Mouse (Mus musculus) inflammation-experienced regulatory T-cells (primary cell): ENCODE results near the gene Trem2. TPM values are rescaled to one million over a fixed set of nuclear protein-coding genes. Genes with fewer than 3 reads are reported as not detected.

Experiments
- polyA plus RNA-seq, 2 experiments: library from polyadenylated mRNA; unstranded; fragments of 100-300 nt; shearing (Covaris generic); gene quantifications; one replicate each; pipeline ENCODE4 v1.2.1; 2017

Gene Trem2
- polyA plus RNA-seq, result not detected

DNA sequence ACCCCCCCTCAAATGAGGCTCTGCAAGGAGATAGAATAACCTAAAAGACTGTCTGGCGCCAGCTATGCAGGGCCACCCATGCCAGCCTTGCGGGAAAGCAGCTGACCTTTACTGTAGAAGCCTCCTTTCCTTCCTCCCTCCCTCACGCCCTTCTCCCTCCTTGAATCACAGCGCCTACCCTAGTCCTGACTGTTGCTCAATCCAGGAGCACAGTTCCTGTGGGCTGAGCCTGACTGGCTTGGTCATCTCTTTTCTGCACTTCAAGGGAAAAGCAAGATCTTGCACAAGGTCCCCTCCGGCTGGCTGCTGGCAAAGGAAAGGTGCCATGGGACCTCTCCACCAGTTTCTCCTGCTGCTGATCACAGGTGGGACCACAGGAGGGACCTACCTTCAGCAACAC is at the start of gene Trem2:
TSS of gene Trem2 (plus strand) at position 171 of the 400 bp plus-strand sequence.

DNA sequence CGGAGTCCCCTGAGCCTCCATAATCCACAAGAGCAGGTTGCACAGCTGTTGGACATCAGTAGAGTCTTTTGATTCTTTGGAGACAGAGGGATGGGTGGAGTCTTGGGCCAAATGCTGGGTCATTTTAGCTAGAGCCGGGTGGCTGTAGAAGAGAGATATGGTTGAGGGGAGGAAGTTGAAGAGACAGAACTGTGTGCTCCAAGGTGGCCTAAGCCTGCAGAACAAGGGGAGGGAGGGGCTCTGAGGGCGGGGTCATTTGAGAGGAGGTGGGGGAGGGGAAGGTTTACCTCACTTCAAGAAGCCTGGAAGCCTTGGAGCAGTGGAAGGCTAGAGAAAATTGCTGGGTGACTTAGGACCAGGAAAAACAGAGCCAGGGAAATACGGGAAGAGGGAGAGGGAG is 47.0 kb upstream of the Trem2 start, which contains the start of gene Treml2:
TSS of gene Treml2 (plus strand) at position 296 of the 400 bp plus-strand sequence.

DNA sequence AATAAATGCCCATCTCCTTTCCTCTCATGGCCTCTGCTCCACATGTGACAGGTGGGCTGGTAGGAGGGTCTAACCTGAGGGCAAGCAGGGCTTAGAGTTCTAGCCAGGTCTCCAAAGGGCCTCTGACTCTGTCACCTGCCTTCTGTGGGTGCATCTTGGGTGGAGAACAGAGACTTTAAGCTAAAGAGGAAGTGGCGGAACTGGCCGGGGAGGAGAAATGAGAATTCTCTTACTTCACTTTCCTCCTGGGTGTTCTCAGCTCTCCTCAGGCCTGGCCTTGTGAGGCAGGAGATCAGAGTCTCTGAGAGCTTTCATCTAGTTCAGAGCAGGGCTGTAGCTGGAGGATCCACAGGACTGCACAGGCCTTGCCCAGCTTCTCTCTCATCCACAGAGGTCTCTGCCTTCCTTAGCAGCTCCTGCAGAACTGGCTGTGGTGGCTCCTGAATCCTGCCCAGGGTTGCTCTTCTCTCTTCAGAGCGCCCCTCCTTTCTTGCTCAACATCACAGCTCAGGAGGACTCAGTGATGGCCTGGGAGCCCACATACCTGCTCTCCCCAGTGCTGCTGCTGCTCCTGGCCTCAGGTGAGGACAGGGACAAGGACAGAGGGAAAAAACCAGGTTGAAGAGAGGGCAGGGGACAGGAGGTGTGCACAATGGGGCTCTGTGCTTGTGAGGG is 30.2 kb upstream of the Trem2 start, which contains the start of gene B430306N03Rik:
TSS of gene B430306N03Rik (plus strand) at position 237 of the 675 bp plus-strand sequence.

DNA sequence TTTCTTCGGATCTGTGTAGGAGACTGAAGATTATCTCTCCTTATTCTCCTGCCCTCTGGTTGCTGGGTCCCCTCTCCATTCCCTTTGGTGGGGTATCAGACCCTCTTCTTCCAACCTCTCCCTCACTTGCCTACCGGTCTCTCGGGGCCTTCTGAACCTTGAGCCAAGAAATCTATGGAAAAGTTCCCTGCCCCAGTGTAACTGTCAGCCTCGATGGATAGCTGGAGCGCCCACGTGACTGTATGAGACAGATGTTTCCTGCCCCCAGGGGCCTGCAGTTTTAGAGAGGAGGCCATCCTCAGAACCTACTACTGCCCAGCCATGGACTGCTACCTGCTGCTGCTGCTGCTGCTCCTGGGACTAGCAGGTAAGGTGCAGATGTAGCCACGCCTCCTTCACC is 13.4 kb downstream of the Trem2 start, which contains the start of gene Treml1:
TSS of gene Treml1 (plus strand) at position 301 of the 400 bp plus-strand sequence.

Other genes with a start within 250 kb of the Trem2 start
- under 1 TPM; 0.23 to 0.32 TPM for gene 9830107B12Rik, start 200.1 kb upstream of the Trem2 start, polyA plus RNA-seq
- 1 to 10 TPM in 1 of 2 experiments, under 1 TPM in 1; 0.74 to 2.2 TPM for gene A530064D06Rik, start 179.1 kb upstream of the Trem2 start, polyA plus RNA-seq
- gene Trem1, start 113.6 kb upstream of the Trem2 start, polyA plus RNA-seq, result under 1 TPM; 0.07 to 0.64 TPM
- gene Trem3, start 98.6 kb upstream of the Trem2 start, polyA plus RNA-seq, result not detected
- gene Treml4, start 82.1 kb upstream of the Trem2 start, polyA plus RNA-seq, result 1 to 10 TPM in 1 of 2 experiments, under 1 TPM in 1; 0.43 to 6.5 TPM
- gene Treml2, start 46.9 kb upstream of the Trem2 start, polyA plus RNA-seq, result 10 to 100 TPM; 16.9 to 21.4 TPM
- gene B430306N03Rik, start 30.3 kb upstream of the Trem2 start, polyA plus RNA-seq, result 10 to 100 TPM in 1 of 2 experiments, 1 to 10 TPM in 1; 2.7 to 11.0 TPM
- 1 to 10 TPM in 1 of 2 experiments, under 1 TPM in 1; 0.25 to 1.2 TPM for gene Treml1, start 13.5 kb downstream of the Trem2 start, polyA plus RNA-seq
- gene Nfya, start 63.5 kb downstream of the Trem2 start, polyA plus RNA-seq, result 1 to 10 TPM; 5.1 to 5.5 TPM
- 10 to 100 TPM; 70.0 to 82.8 TPM for gene Oard1, start 63.6 kb downstream of the Trem2 start, polyA plus RNA-seq
- 1 to 10 TPM; 3.0 to 8.1 TPM for gene Apobec2, start 86.5 kb downstream of the Trem2 start, polyA plus RNA-seq
- 1 to 10 TPM in 1 of 2 experiments, under 1 TPM in 1; 0.24 to 9.0 TPM for gene Tspo2, start 105.1 kb downstream of the Trem2 start, polyA plus RNA-seq
- 10 to 100 TPM; 24.2 to 36.8 TPM for gene Unc5cl, start 108.5 kb downstream of the Trem2 start, polyA plus RNA-seq